Mouse (Mus musculus) ES-Bruce4 (cell line): ENCODE data around the gene Rapgef4.

Experiments
- CTCF ChIP-seq: IDR thresholded peaks from one replicate; pipeline ENCODE4 v1.8.1; 2011; ENCODE audit warnings: low read depth, low read length
- POLR2A ChIP-seq: IDR thresholded peaks from one replicate; pipeline ENCODE4 v1.8.1; 2011; ENCODE audit warnings: low read length; ENCODE audit not compliant: insufficient read depth

DNA sequence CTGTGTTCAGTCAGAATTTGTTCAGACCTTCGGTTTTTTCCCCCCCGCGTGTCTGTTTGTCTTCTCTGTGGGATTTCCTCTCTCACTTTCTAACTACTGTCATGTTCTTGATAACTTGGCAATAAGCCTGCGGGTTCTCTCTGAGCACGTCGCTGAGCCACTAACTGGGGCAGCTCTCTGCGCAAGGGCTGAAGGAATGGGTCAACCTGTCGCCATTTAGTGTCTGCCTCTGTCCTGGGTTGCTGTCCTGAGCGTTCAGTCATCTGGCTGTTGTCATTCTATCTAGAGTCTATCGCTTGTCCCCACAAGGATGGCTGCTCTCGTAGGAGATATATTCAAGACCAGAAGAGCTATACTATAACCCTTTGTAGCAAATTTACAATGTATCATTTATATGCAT, 107.8 kb downstream of the Rapgef4 start:
- TF ChIP-seq CTCF (no peak), POLR2A (no peak)
